Mouse (Mus musculus) E14TG2a.4 (cell line): ENCODE results near the gene Tsc2.

ENCODE experiments used
- CTCF ChIP-seq: conservative IDR thresholded peaks from 2 replicates; pipeline ENCODE4 v1.5.1; 2014; ENCODE audit warnings: low read length
- NANOG ChIP-seq: IDR thresholded peaks from 2 replicates; pipeline ENCODE4 v1.6.1; 2014; ENCODE audit warnings: borderline replicate concordance, low read length, mixed read lengths

GRCm38 (mm10) chr17:24638840-24639239, 6.4 kb upstream of the Tsc2 start:
- TF ChIP-seq CTCF (no peak), NANOG (no peak)
